Mouse (Mus musculus): ENCODE data around the gene Gm10447. TPM values are rescaled to one million over a fixed set of nuclear protein-coding genes. Genes with fewer than 3 reads are reported as not detected.

Gm10447 gene
- polyA plus RNA-seq, 1 experiment from 2014 or later: 0.12 TPM

GRCm38 (mm10) chr11:53489007-53489406 is 32.1 kb upstream of the Gm10447 start:
- H3K36me3 ChIP-seq: no peaks in the 10 kb centered on the region
- H3K9ac ChIP-seq: no peak overlapping the region
- 95% methylated on average over 5 of the region's 5 CpGs for WGBS
- H3K4me1 ChIP-seq: peaks cover 31% of the 10 kb centered on the region
- H3K27ac ChIP-seq: no peak overlapping the region
- peaks cover 46% of the 10 kb centered on the region for H3K27me3 ChIP-seq
- H3K9me3 ChIP-seq (replicated peaks): no peaks in the 10 kb centered on the region
- H3K4me2 ChIP-seq (replicated peaks): no peak overlapping the region
- no peak for ATAC-seq (ENCODE audit: low FRiP score)
- H3K4me3 ChIP-seq: no peak overlapping the region

- no peak overlapping the region for H3K9ac ChIP-seq
- no peaks in the 10 kb centered on the region for H3K9me3 ChIP-seq (replicated peaks)
- WGBS: 12% methylated on average over 27 of the region's 27 CpGs
- peaks cover 18% of the 10 kb centered on the region for H3K4me1 ChIP-seq
- no peaks in the 10 kb centered on the region for H3K36me3 ChIP-seq
- no peak overlapping the region for H3K27ac ChIP-seq
- H3K27me3 ChIP-seq: peaks cover 58% of the 10 kb centered on the region
- peak overlapping the region; percentile 14 for H3K4me3 ChIP-seq
- ATAC-seq (ENCODE audit: low FRiP score): peak; percentile 43; the same call in 1 of the 2 replicates
- peak overlapping the region; percentile 37 for H3K4me2 ChIP-seq (replicated peaks)
These were observed 30.1 kb upstream of the Gm10447 start for GRCm38 (mm10) chr11:53486822-53487594.

- Histone ChIP-seq H3K4me1 (peaks cover 13% of the 10 kb centered on the region), H3K4me3 (no peak overlapping the region), H3K9me3 (replicated peaks) (no peaks in the 10 kb centered on the region), H3K4me2 (replicated peaks) (no peak overlapping the region), H3K27ac (no peak overlapping the region), H3K27me3 (peaks cover 64% of the 10 kb centered on the region), H3K36me3 (no peaks in the 10 kb centered on the region), H3K9ac (no peak overlapping the region)
- 73% methylated on average over 3 of the region's 3 CpGs for WGBS
- no peak for ATAC-seq (ENCODE audit: low FRiP score)
These were observed 29.4 kb upstream of the Gm10447 start for GRCm38 (mm10) chr11:53486351-53486750.

GRCm38 (mm10) chr11:53485719-53486118 is 28.8 kb upstream of the Gm10447 start:
- H3K27ac ChIP-seq: no peak overlapping the region
- H3K4me2 ChIP-seq (replicated peaks): no peak overlapping the region
- WGBS: 49% methylated on average over 3 of the region's 3 CpGs
- H3K9me3 ChIP-seq (replicated peaks): no peaks in the 10 kb centered on the region
- no peaks in the 10 kb centered on the region for H3K36me3 ChIP-seq
- no peak overlapping the region for H3K4me3 ChIP-seq
- H3K4me1 ChIP-seq: peaks cover 13% of the 10 kb centered on the region
- H3K27me3 ChIP-seq: peaks cover 69% of the 10 kb centered on the region
- no peak overlapping the region for H3K9ac ChIP-seq
- no peak for ATAC-seq (ENCODE audit: low FRiP score)

GRCm38 (mm10) chr11:53483159-53483891 is 26.4 kb upstream of the Gm10447 start:
- Histone ChIP-seq H3K4me1 (peaks cover 29% of the 10 kb centered on the region), H3K36me3 (no peaks in the 10 kb centered on the region), H3K27ac (no peak overlapping the region), H3K27me3 (peaks cover 81% of the 10 kb centered on the region), H3K9me3 (replicated peaks) (peaks cover 4% of the 10 kb centered on the region), H3K4me3 (no peak overlapping the region), H3K4me2 (replicated peaks) (no peak overlapping the region), H3K9ac (no peak overlapping the region)
- ATAC-seq (ENCODE audit: low FRiP score): no peak
- 76% methylated on average over 9 of the region's 9 CpGs for WGBS

- peaks cover 4% of the 10 kb centered on the region for H3K9me3 ChIP-seq (replicated peaks)
- no peak overlapping the region for H3K9ac ChIP-seq
- ATAC-seq (ENCODE audit: low FRiP score): no peak
- 68% methylated on average over 4 of the region's 4 CpGs for WGBS
- H3K36me3 ChIP-seq: no peaks in the 10 kb centered on the region
- H3K4me2 ChIP-seq (replicated peaks): no peak overlapping the region
- peaks cover 17% of the 10 kb centered on the region for H3K4me1 ChIP-seq
- H3K27me3 ChIP-seq: peaks cover 74% of the 10 kb centered on the region
- no peak overlapping the region for H3K27ac ChIP-seq
- H3K4me3 ChIP-seq: no peak overlapping the region
These were observed 24.3 kb upstream of the Gm10447 start for GRCm38 (mm10) chr11:53481088-53481730.

GRCm38 (mm10) chr11:53479783-53480301 is 22.9 kb upstream of the Gm10447 start, which contains the start of the genes Gm9945 and Sowaha:
Gm9945 (plus strand) TSS chr11:53480166.
Sowaha (minus strand) TSS chr11:53480274.
- H3K4me1 ChIP-seq: peaks cover 27% of the 10 kb centered on the region
- H3K4me2 ChIP-seq (replicated peaks): peak within 1 kb of the TSS; percentile 73
- peak within 1 kb of the TSS; percentile 44 for H3K4me3 ChIP-seq
- peak; percentile 43; the same call in 1 of the 2 replicates for ATAC-seq (ENCODE audit: low FRiP score)
- 3% methylated on average over 40 of the region's 40 CpGs for WGBS
- peaks cover 72% of the 10 kb centered on the region for H3K27me3 ChIP-seq
- no peaks in the 10 kb centered on the region for H3K36me3 ChIP-seq
- peak within 1 kb of the TSS; percentile 60 for H3K9ac ChIP-seq
- peaks cover 4% of the 10 kb centered on the region for H3K9me3 ChIP-seq (replicated peaks)
- H3K27ac ChIP-seq: no peak within 1 kb of the TSS

- peak overlapping the region; percentile 73 for H3K4me2 ChIP-seq (replicated peaks)
- no peaks in the 10 kb centered on the region for H3K36me3 ChIP-seq
- H3K27ac ChIP-seq: no peak overlapping the region
- peaks cover 27% of the 10 kb centered on the region for H3K4me1 ChIP-seq
- WGBS: 1% methylated on average over 62 of the region's 62 CpGs
- peak overlapping the region; percentile 44 for H3K4me3 ChIP-seq
- H3K9ac ChIP-seq: peak overlapping the region; percentile 60
- H3K9me3 ChIP-seq (replicated peaks): peaks cover 4% of the 10 kb centered on the region
- ATAC-seq (ENCODE audit: low FRiP score): peak; percentile 25; the same call in 1 of the 2 replicates
- peaks cover 77% of the 10 kb centered on the region for H3K27me3 ChIP-seq
These were observed 22.4 kb upstream of the Gm10447 start for GRCm38 (mm10) chr11:53479171-53479782.

GRCm38 (mm10) chr11:53478383-53479170 is 21.7 kb upstream of the Gm10447 start:
- H3K9ac ChIP-seq: peak overlapping the region; percentile 60
- H3K9me3 ChIP-seq (replicated peaks): peaks cover 4% of the 10 kb centered on the region
- no peak overlapping the region for H3K27ac ChIP-seq
- peak overlapping the region; percentile 44 for H3K4me3 ChIP-seq
- peak overlapping the region; percentile 73 for H3K4me2 ChIP-seq (replicated peaks)
- H3K36me3 ChIP-seq: no peaks in the 10 kb centered on the region
- peaks cover 79% of the 10 kb centered on the region for H3K27me3 ChIP-seq
- 4% methylated on average over 79 of the region's 79 CpGs for WGBS
- H3K4me1 ChIP-seq: peaks cover 27% of the 10 kb centered on the region
- 0 out of 2 replicates have a peak, but pooled peaks have one; percentile 38 for ATAC-seq (ENCODE audit: low FRiP score)

GRCm38 (mm10) chr11:53477833-53478232 is 20.9 kb upstream of the Gm10447 start:
- Histone ChIP-seq H3K4me2 (replicated peaks) (no peak overlapping the region), H3K27ac (no peak overlapping the region), H3K4me1 (peaks cover 27% of the 10 kb centered on the region), H3K9me3 (replicated peaks) (peaks cover 4% of the 10 kb centered on the region), H3K36me3 (no peaks in the 10 kb centered on the region), H3K4me3 (no peak overlapping the region), H3K9ac (no peak overlapping the region), H3K27me3 (peaks cover 80% of the 10 kb centered on the region)
- 39% methylated on average over 7 of the region's 7 CpGs for WGBS
- ATAC-seq (ENCODE audit: low FRiP score): no peak

GRCm38 (mm10) chr11:53475620-53476019 is 18.7 kb upstream of the Gm10447 start:
- no peak overlapping the region for H3K4me3 ChIP-seq
- peak overlapping the region; percentile 36 for H3K4me2 ChIP-seq (replicated peaks)
- no peak for ATAC-seq (ENCODE audit: low FRiP score)
- peaks cover 4% of the 10 kb centered on the region for H3K9me3 ChIP-seq (replicated peaks)
- whole genome bisulfite sequencing: 16% methylated on average over 8 of the region's 8 CpGs
- no peak overlapping the region for H3K9ac ChIP-seq
- peaks cover 33% of the 10 kb centered on the region for H3K4me1 ChIP-seq
- H3K27me3 ChIP-seq: peaks cover 83% of the 10 kb centered on the region
- no peaks in the 10 kb centered on the region for H3K36me3 ChIP-seq
- H3K27ac ChIP-seq: peak overlapping the region; percentile 69

Measured in hindbrain, embryonic 12.5 days (tissue).